Mouse (Mus musculus) lung, adult 2 months (tissue): ENCODE data around the gene Sigmar1. TPM values are rescaled to one million over a fixed set of nuclear protein-coding genes. Genes with fewer than 3 reads are reported as not detected.

Experiments used
- polyA plus RNA-seq: library from polyadenylated mRNA; depleted of rRNA; stranded (reverse); fragments of >200 nt; gene quantifications from 2 replicates; pipeline ENCODE4 v1.2.3, GENCODE M21; 2012; rRNA removed

Sigmar1 gene
- polyA plus RNA-seq, 1 experiment = 70.9 TPM

Other genes starting within 250 kb of the Sigmar1 start
- gene 1110017D15Rik, start 238.8 kb downstream of the Sigmar1 start, polyA plus RNA-seq = 40.8 and 50.3 TPM in 2 replicates
- 63.5 and 94.2 TPM in 2 replicates for gene Fam219a, start 186.6 kb downstream of the Sigmar1 start, polyA plus RNA-seq
- 8.2 and 10.3 TPM in 2 replicates for gene Dnaic1, start 186.4 kb downstream of the Sigmar1 start, polyA plus RNA-seq
- 36.4 and 48.9 TPM in 2 replicates for gene Enho, start 115.8 kb downstream of the Sigmar1 start, polyA plus RNA-seq
- gene Cntfr, start 59.1 kb downstream of the Sigmar1 start, polyA plus RNA-seq = 10.5 and 14.0 TPM in 2 replicates
- gene Il11ra1, start 56.2 kb downstream of the Sigmar1 start, polyA plus RNA-seq = 107 and 109 TPM in 2 replicates
- 42.8 and 44.3 TPM in 2 replicates for gene Rpp25l, start 42.6 kb downstream of the Sigmar1 start, polyA plus RNA-seq
- 44.3 and 45.0 TPM in 2 replicates for gene Dctn3, start 33.0 kb downstream of the Sigmar1 start, polyA plus RNA-seq
- not detected in 2 replicates for gene Arid3c, start 25.0 kb downstream of the Sigmar1 start, polyA plus RNA-seq
- 95.1 and 103 TPM in 2 replicates for gene Galt, start 929 bp downstream of the Sigmar1 start, polyA plus RNA-seq
- 34.5 and 43.2 TPM in 2 replicates for gene Ccl27a, start 18.1 kb upstream of the Sigmar1 start, polyA plus RNA-seq
- gene Gm21541, start 147.5 kb upstream of the Sigmar1 start, polyA plus RNA-seq = 2.7 and 15.2 TPM in 2 replicates
- gene Gm20878, start 185.4 kb upstream of the Sigmar1 start, polyA plus RNA-seq = 5.4 and 6.0 TPM in 2 replicates
- 0.35 and 0.51 TPM in 2 replicates for gene Fam205a4, start 209.9 kb upstream of the Sigmar1 start, polyA plus RNA-seq